Mouse (Mus musculus) heart, embryonic 13.5 days (tissue): ENCODE data around the gene Fam76b. TPM values are rescaled to one million over a fixed set of nuclear protein-coding genes. Genes with fewer than 3 reads are reported as not detected.
"Not testable (repeated sequence)": the region's sequence is repeated elsewhere in the genome, so short reads cannot be mapped to it uniquely, and the experiment has no call there.

Experiments
- ATAC-seq: fragments of 200-750 bp; cut with Nextera tagmentation; 2 replicates; pipeline ENCODE4 v1.8.0; 2017; ENCODE audit warnings: moderate TSS enrichment; ENCODE audit not compliant: insufficient number of reproducible peaks, low FRiP score, low TSS enrichment; ENCODE audit errors: extremely low read depth
- H3K27ac ChIP-seq: fragments of 300-500 bp; sonication (generic); replicated peaks from 2 replicates; pipeline ENCODE4 v1.5.1; 2015; ENCODE audit warnings: moderate library complexity, mild to moderate bottlenecking, inconsistent platforms
- H3K27me3 ChIP-seq: fragments of 300-500 bp; sonication (generic); replicated peaks from 2 replicates; pipeline ENCODE4 v1.6.1; 2015; ENCODE audit warnings: mild to moderate bottlenecking, inconsistent platforms
- H3K36me3 ChIP-seq: fragments of 300-500 bp; sonication (generic); 2 replicates; pipeline ENCODE4 v1.6.1; 2015; ENCODE audit warnings: mild to moderate bottlenecking, inconsistent platforms
- H3K4me1 ChIP-seq: fragments of 300-500 bp; sonication (generic); 2 replicates; pipeline ENCODE4 v1.6.1; 2015; ENCODE audit warnings: inconsistent platforms
- H3K4me2 ChIP-seq: fragments of 300-500 bp; sonication (generic); 2 replicates; pipeline ENCODE4 v1.6.1; 2015; ENCODE audit warnings: inconsistent platforms, mild to moderate bottlenecking, moderate library complexity
- H3K4me3 ChIP-seq: fragments of 300-500 bp; sonication (generic); 2 replicates; pipeline ENCODE4 v1.5.1; 2015; ENCODE audit warnings: moderate library complexity, mild to moderate bottlenecking, inconsistent platforms
- H3K9ac ChIP-seq: fragments of 300-500 bp; sonication (generic); 2 replicates; pipeline ENCODE4 v1.6.1; 2015; ENCODE audit warnings: inconsistent platforms, mild to moderate bottlenecking, moderate library complexity
- H3K9me3 ChIP-seq: fragments of 300-500 bp; sonication (generic); 2 replicates; pipeline ENCODE4 v1.6.1; 2016; ENCODE audit warnings: inconsistent platforms
- WGBS: fragments of 180-500 bp; shearing (Covaris S2); methylation state at CpG from one replicate; pipeline ENCODE4 v1.1.7; 2015; ENCODE audit warnings: mixed read lengths; 5-methylcytosine and 5-hydroxymethylcytosine counted together
- polyA plus RNA-seq: library from polyadenylated mRNA; unstranded; fragments of >200 nt; fragmentation: Nextera tagmentation; extraction: Ambion mirVana; gene quantifications from 2 replicates; pipeline ENCODE4 v1.2.1, GENCODE M21; 2015

The Fam76b gene
- polyA plus RNA-seq, result 12.4 and 13.6 TPM in 2 replicates

DNA sequence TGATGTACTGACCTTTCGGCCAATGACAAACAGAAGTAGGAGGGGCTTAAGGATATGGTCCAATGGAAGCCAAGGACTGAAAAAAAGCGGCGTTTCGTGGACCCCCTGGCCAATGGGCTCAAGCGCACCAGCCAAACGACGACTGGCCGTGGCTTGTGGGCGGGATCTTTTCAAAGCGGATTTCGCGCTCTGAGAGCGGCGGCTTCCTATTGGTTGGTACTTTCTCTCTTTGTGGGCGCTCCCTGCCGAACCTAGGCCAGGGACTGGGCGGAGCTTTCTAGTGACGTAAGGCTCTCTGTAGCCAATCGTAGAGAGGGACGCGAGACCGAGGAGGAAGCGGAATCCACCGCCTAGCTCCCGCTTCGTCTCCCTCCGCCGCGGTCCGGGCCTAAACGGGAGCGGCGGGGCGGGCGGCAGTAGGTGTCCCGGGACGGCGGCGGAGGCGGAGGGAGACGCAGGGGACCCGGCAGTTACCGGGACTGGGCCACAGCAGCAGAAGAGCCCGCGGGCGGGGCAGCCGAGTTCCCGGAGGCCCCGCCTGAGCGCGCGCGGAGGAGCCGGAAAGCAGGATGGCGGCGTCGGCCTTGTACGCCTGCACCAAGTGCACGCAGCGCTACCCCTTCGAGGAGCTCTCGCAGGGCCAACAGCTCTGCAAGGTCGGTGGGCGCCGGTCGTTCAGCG lies at the start of gene Fam76b:
Fam76b (plus strand) TSS at position 311 of the 681 bp plus-strand sequence.
- H3K9me3 ChIP-seq, result no peaks in the 10 kb centered on the region
- H3K36me3 ChIP-seq, result peaks cover 35% of the 10 kb centered on the region
- H3K9ac ChIP-seq, result peak within 1 kb of the TSS; percentile 95
- under 1% methylated on average over 67 of the region's 67 CpGs for WGBS
- H3K4me3 ChIP-seq, result peak within 1 kb of the TSS; percentile 82
- H3K4me1 ChIP-seq, result peaks cover 28% of the 10 kb centered on the region
- peak; percentile 90 for ATAC-seq
- H3K4me2 ChIP-seq, result peak within 1 kb of the TSS; percentile 84
- H3K27ac ChIP-seq, result peak within 1 kb of the TSS; percentile 99
- no peaks in the 10 kb centered on the region for H3K27me3 ChIP-seq

DNA sequence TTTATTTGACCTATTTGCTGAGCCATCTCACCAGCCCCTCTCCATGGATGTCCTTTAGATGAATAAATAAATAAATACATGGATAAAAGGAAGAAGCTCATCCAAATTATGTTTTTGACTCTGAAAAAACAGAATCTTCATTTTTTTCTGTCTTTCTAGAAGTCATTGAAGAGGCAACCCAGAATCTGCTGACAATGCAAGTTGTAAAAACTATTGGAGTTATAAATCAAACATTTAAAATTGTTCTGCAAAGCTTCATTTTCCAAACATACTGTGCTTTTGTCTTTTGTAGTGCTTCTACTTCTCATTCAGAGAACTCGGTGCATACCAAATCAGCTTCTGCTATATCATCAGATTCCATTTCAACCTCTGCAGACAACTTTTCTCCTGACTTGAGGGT lies 45.5 kb upstream of the Fam76b start:
- no peak overlapping the region for H3K9ac ChIP-seq
- H3K27me3 ChIP-seq, result no peaks in the 10 kb centered on the region
- H3K9me3 ChIP-seq, result peaks cover 7% of the 10 kb centered on the region; the same call in 1 of the 2 replicates
- H3K27ac ChIP-seq, result no peak overlapping the region
- peaks cover 44% of the 10 kb centered on the region for H3K36me3 ChIP-seq
- whole genome bisulfite sequencing, result 90% methylated on average over 1 of the region's 1 CpGs
- no peak for ATAC-seq
- H3K4me1 ChIP-seq, result peaks cover 4% of the 10 kb centered on the region
- H3K4me2 ChIP-seq, result no peak overlapping the region
- H3K4me3 ChIP-seq, result no peak overlapping the region

DNA sequence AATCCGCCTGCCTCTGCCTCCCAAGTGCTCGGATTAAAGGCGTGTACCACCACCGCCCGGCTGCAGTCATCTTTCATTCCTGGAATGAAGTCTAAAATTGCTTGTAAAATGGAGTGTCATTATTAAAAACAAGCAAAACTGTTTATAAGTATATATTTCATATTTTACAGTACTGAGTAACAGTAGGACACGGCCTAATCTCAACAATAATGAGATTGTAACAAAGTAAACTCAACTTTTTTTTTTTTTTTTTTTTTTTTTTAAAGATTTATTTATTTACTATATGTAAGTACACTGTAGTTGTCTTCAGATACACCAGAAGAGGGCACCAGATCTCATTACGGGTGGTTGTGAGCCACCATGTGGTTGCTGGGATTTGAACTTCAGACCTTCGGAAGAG lies 36.7 kb upstream of the Fam76b start:
- H3K36me3 ChIP-seq, result peaks cover 79% of the 10 kb centered on the region
- not testable (repeated sequence) for ATAC-seq, H3K27ac ChIP-seq, H3K27me3 ChIP-seq, H3K4me1 ChIP-seq, H3K4me3 ChIP-seq, H3K4me2 ChIP-seq, H3K9me3 ChIP-seq, H3K9ac ChIP-seq
- 93% methylated on average over 8 of the region's 8 CpGs for WGBS

DNA sequence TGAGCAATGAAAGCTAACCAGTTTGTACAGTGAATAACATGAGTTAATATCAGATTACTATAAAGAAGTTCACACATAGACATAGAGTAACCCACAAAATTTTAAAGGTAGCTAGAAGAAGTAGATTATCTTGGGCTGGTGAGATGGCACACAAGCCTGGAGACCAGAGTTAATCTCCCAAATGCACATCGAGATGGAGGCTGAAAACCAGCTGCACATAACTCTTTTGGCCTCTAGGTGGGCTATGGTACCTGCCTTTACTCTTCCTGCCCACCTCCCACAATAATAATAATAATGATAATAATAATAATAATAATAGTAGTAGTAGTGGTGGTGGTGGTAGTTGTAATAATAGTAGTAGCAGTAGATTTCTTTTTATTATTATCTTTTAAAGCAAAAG lies 33.2 kb upstream of the Fam76b start:
- peaks cover 76% of the 10 kb centered on the region for H3K36me3 ChIP-seq
- no peaks in the 10 kb centered on the region for H3K4me1 ChIP-seq
- no peak for ATAC-seq

DNA sequence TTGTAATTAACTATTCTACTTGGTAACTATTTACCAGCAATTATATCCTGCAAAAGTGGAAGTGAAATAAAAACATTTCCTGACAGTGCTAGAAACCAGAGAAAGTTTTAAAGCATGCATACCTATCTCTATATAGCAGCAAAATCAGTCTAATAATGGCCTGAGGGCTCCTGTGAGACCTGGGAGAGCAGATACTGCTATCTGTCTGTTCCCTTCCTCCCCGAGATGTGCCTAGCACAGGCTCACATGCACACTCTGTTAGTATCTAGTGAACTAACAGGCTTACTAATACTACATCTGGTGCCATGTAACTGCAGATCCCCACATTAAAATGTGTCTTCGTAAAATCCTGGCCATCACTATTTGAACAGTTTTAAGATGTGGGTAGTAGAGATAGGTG lies 32.8 kb upstream of the Fam76b start:
- Histone ChIP-seq H3K9ac (no peak overlapping the region), H3K4me1 (no peaks in the 10 kb centered on the region), H3K4me2 (no peak overlapping the region), H3K4me3 (no peak overlapping the region), H3K36me3 (peaks cover 76% of the 10 kb centered on the region), H3K9me3 (no peaks in the 10 kb centered on the region), H3K27me3 (no peaks in the 10 kb centered on the region), H3K27ac (no peak overlapping the region)
- ATAC-seq, result no peak
- WGBS, result 76% methylated on average over 2 of the region's 2 CpGs

More for the DNA sequence above, 33.2 kb upstream of the Fam76b start:
- Histone ChIP-seq H3K9ac (no peak overlapping the region), H3K9me3 (no peaks in the 10 kb centered on the region), H3K27me3 (no peaks in the 10 kb centered on the region), H3K4me3 (no peak overlapping the region), H3K27ac (no peak overlapping the region), H3K4me2 (no peak overlapping the region)
- 84% methylated on average over 1 of the region's 1 CpGs for WGBS

- Histone ChIP-seq H3K9me3 (no peaks in the 10 kb centered on the region), H3K9ac (no peak overlapping the region), H3K27ac (no peak overlapping the region), H3K4me1 (no peaks in the 10 kb centered on the region), H3K27me3 (no peaks in the 10 kb centered on the region), H3K36me3 (peaks cover 86% of the 10 kb centered on the region), H3K4me3 (no peak overlapping the region), H3K4me2 (no peak overlapping the region)
- no peak for ATAC-seq
- WGBS, result 73% methylated on average over 1 of the region's 1 CpGs
Measured at GRCm38 (mm10) chr9:13804480-13804879, 23.0 kb upstream of the Fam76b start.

DNA sequence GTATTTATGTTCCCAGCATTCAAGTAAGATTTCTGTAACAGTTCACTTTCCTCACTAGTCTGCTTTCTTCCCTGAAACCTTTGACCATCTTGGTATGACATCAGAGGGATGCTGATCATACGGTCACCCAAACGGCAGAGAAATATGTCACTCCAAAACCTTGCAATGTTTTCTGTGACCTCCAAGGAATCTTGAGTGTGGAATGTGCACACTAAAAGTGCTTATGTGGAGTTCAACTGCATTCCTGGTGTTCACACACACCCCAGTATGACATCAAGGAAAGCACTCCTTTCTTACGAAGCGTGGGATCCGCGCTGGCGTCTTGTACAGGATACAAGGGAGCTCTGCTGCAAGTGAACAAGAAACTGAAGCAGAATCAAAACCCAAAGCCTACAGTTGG lies 20.7 kb upstream of the Fam76b start:
- H3K36me3 ChIP-seq, result peaks cover 90% of the 10 kb centered on the region
- 91% methylated on average over 7 of the region's 7 CpGs for whole genome bisulfite sequencing
- no peak overlapping the region for H3K4me3 ChIP-seq

DNA sequence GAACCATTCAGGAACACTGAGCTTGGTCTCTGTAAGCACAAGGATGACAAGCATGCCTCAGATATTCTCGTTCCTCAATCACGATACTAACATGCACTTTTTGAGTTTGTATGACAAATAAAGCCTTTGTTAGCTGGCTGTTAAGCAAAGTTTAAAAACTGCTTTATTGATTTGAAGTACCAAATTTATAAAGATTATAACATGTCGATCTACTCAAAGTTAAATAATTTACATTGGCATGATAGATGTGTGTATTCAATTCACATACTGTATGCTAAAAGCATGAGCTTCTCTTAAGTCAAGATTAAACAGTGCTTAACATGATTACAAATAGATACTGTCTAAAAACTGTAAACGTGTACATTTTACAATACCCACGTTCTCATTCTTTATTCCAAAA lies 19.9 kb upstream of the Fam76b start:
- WGBS, result 89% methylated on average over 5 of the region's 5 CpGs

More for the DNA sequence above, 20.7 kb upstream of the Fam76b start:
- H3K27me3 ChIP-seq, result no peaks in the 10 kb centered on the region
- ATAC-seq, result no peak
- H3K9ac ChIP-seq, result no peak overlapping the region
- H3K27ac ChIP-seq, result no peak overlapping the region
- H3K9me3 ChIP-seq, result no peaks in the 10 kb centered on the region
- no peak overlapping the region for H3K4me2 ChIP-seq
- no peaks in the 10 kb centered on the region for H3K4me1 ChIP-seq

GRCm38 (mm10) chr9:13809937-13810336 lies 17.6 kb upstream of the Fam76b start:
- no peaks in the 10 kb centered on the region for H3K27me3 ChIP-seq
- no peak overlapping the region for H3K27ac ChIP-seq
- no peak for ATAC-seq
- peaks cover 87% of the 10 kb centered on the region for H3K36me3 ChIP-seq
- H3K9ac ChIP-seq, result no peak overlapping the region
- H3K9me3 ChIP-seq, result no peaks in the 10 kb centered on the region
- no peaks in the 10 kb centered on the region for H3K4me1 ChIP-seq
- H3K4me2 ChIP-seq, result no peak overlapping the region
- no peak overlapping the region for H3K4me3 ChIP-seq

More for the DNA sequence above, 19.9 kb upstream of the Fam76b start:
- Histone ChIP-seq H3K4me1 (no peaks in the 10 kb centered on the region), H3K9me3 (no peaks in the 10 kb centered on the region), H3K4me2 (no peak overlapping the region), H3K27ac (no peak overlapping the region), H3K9ac (no peak overlapping the region), H3K36me3 (peaks cover 90% of the 10 kb centered on the region), H3K4me3 (no peak overlapping the region), H3K27me3 (no peaks in the 10 kb centered on the region)
- no peak for ATAC-seq

- Histone ChIP-seq H3K9me3 (no peaks in the 10 kb centered on the region), H3K27me3 (no peaks in the 10 kb centered on the region), H3K4me3 (no peak overlapping the region), H3K4me2 (no peak overlapping the region), H3K27ac (no peak overlapping the region), H3K36me3 (peaks cover 82% of the 10 kb centered on the region), H3K4me1 (no peaks in the 10 kb centered on the region), H3K9ac (no peak overlapping the region)
- 93% methylated on average over 9 of the region's 9 CpGs for WGBS
- ATAC-seq, result no peak
Measured at GRCm38 (mm10) chr9:13818369-13818768, 9.1 kb upstream of the Fam76b start.

DNA sequence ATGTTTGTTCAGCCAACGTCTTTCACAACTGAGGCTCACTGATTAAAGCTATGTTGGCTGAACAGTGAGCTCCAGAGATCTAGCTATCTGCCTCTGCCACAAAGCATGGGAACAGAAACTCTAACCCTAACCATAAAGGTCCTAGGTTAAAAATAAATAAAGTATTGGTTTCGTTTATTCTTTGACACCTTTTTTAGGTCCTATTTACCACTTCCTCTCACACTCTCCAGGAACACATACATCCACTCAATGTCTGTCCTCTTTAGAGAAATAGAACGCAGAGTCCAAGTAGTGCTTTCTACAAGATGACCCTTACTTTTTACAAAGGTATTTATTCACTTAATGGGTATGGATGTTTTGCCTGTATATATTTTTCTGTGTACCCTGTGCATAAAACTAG lies 6.7 kb upstream of the Fam76b start:
- Histone ChIP-seq H3K9me3 (no peaks in the 10 kb centered on the region), H3K4me3 (no peak overlapping the region), H3K4me1 (peaks cover 20% of the 10 kb centered on the region), H3K4me2 (no peak overlapping the region), H3K27me3 (no peaks in the 10 kb centered on the region), H3K27ac (no peak overlapping the region), H3K36me3 (peaks cover 61% of the 10 kb centered on the region), H3K9ac (no peak overlapping the region)
- WGBS, result 93% methylated on average over 3 of the region's 3 CpGs
- ATAC-seq, result no peak

DNA sequence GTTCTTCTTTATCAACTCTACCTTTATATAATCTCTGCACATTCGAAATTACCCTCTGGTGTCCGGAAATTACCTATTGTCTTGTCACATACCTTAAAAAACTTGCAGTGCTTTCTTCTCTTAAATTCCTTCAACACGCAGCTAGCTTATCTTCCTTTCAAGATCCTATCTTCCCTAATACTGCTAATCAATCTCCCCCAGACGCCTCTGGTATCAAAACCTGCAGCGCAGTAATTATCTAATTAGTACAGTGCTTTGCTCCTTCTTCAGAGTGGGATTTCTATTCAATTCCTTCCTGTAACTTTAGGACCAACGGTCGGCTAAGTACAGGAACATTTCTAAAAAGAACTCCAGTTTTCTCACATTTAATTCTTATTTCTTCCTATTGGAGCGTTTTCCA lies 1.6 kb upstream of the Fam76b start:
- WGBS, result 2% methylated on average over 8 of the region's 8 CpGs
- Histone ChIP-seq H3K27me3 (no peaks in the 10 kb centered on the region), H3K27ac (peak overlapping the region; percentile 99), H3K36me3 (peaks cover 27% of the 10 kb centered on the region), H3K9me3 (no peaks in the 10 kb centered on the region), H3K4me3 (peak overlapping the region; percentile 82), H3K9ac (peak overlapping the region; percentile 95), H3K4me1 (peaks cover 28% of the 10 kb centered on the region), H3K4me2 (peak overlapping the region; percentile 79)
- no peak for ATAC-seq
